Mouse (Mus musculus) ES-Bruce4 (cell line): ENCODE measurements around the gene Ocrl. TPM values are rescaled to one million over a fixed set of nuclear protein-coding genes. Genes with fewer than 3 reads are reported as not detected.

Experiments
- H3K27ac ChIP-seq: 2 replicates; pipeline ENCODE4 v1.5.1; 2012; ENCODE audit warnings: low read length, inconsistent platforms; ENCODE audit not compliant: insufficient read depth
- H3K27me3 ChIP-seq: 2 replicates; pipeline ENCODE4 v1.6.1; 2012; ENCODE audit warnings: mild to moderate bottlenecking, low read length, inconsistent platforms; ENCODE audit not compliant: control insufficient read depth, poor library complexity, insufficient read depth, severe bottlenecking
- H3K36me3 ChIP-seq: 2 replicates; pipeline ENCODE4 v1.6.1; 2012; ENCODE audit warnings: inconsistent platforms, mild to moderate bottlenecking, low read length, moderate library complexity; ENCODE audit not compliant: control insufficient read depth, poor library complexity, insufficient read depth, severe bottlenecking
- H3K4me1 ChIP-seq: one replicate; pipeline ENCODE4 v1.8.1; 2011; ENCODE audit warnings: low read length; ENCODE audit not compliant: control insufficient read depth, insufficient read depth
- H3K4me3 ChIP-seq: 2 replicates; pipeline ENCODE4 v1.5.1; 2011; ENCODE audit warnings: low read depth, mild to moderate bottlenecking, low read length
- H3K9ac ChIP-seq: 2 replicates; pipeline ENCODE4 v1.6.1; 2012; ENCODE audit warnings: low read depth, mild to moderate bottlenecking, inconsistent platforms; ENCODE audit not compliant: poor library complexity, severe bottlenecking
- H3K9me3 ChIP-seq: replicated peaks from 2 replicates; pipeline ENCODE4 v1.6.1; 2012; ENCODE audit warnings: mild to moderate bottlenecking, low read length, inconsistent platforms; ENCODE audit not compliant: control insufficient read depth, poor library complexity, insufficient read depth, severe bottlenecking
- CTCF ChIP-seq: IDR thresholded peaks from one replicate; pipeline ENCODE4 v1.8.1; 2011; ENCODE audit warnings: low read depth, low read length
- EP300 ChIP-seq: IDR thresholded peaks from 2 replicates; pipeline ENCODE4 v1.6.1; 2011; ENCODE audit warnings: low read depth, low read length; ENCODE audit not compliant: insufficient read depth
- POLR2A ChIP-seq: IDR thresholded peaks from one replicate; pipeline ENCODE4 v1.8.1; 2011; ENCODE audit warnings: low read length; ENCODE audit not compliant: insufficient read depth
- polyA plus RNA-seq: library from polyadenylated mRNA; stranded (reverse); fragments of >200 nt; gene quantifications from 2 replicates; pipeline ENCODE4 v1.2.4, GENCODE M21; 2011; ENCODE audit warnings: low read depth; ENCODE audit not compliant: missing spikeins, insufficient read depth, insufficient read length

The Ocrl gene
- polyA plus RNA-seq, 1 experiment, result 45.1 TPM

DNA sequence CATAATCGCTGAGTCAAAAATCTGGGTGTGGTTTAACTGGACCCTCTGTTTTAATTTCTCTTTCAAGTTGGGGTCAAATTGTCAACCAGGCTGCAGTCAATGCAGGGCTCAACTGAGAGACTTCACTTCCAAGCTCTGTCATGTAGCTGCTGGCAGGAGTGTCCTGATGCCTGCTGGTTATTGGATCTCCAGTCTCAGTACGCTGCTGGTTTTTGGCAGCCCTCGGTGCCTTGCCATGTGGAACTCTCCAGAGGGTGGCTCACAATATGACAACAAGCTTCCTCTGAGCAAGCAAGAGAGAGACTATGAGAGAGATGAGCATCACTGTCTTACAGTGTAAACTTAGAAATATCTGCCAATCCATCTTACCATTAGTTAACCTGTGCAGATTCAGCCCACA, 99.5 kb downstream of the Ocrl start:
- Histone ChIP-seq H3K4me1 (no peaks in the 10 kb centered on the region), H3K9me3 (no peaks in the 10 kb centered on the region), H3K27ac (no peak overlapping the region), H3K36me3 (no peaks in the 10 kb centered on the region), H3K4me3 (no peak overlapping the region), H3K27me3 (no peaks in the 10 kb centered on the region), H3K9ac (no peak overlapping the region)
- TF ChIP-seq CTCF (no peak), POLR2A (no peak), EP300 (no peak)

Other genes with a start within 250 kb of the Ocrl start
- gene Smarca1, start 19.4 kb upstream of the Ocrl start, polyA plus RNA-seq, result 8.3 and 11.0 TPM in 2 replicates
- gene Apln, start 122.5 kb downstream of the Ocrl start, polyA plus RNA-seq, result 0.82 and 1.4 TPM in 2 replicates
- gene Xpnpep2, start 196.3 kb downstream of the Ocrl start, polyA plus RNA-seq, result 0.21 TPM in 1 of 2 replicates, not detected in the other
- gene Sash3, start 234.0 kb downstream of the Ocrl start, polyA plus RNA-seq, result not detected in 2 replicates